Mouse (Mus musculus) ES-CJ7 (cell line): Measurements from ENCODE around the gene Defa17.
"Not testable (repeated sequence)": the region's sequence is repeated elsewhere in the genome, so short reads cannot be mapped to it uniquely, and the experiment has no call there.

ENCODE experiments used
- DNase-seq: peaks from one replicate; pipeline ENCODE4 v3.0.0; 2011; ENCODE audit warnings: low read depth, low spot score

Gene Defa17

DNA sequence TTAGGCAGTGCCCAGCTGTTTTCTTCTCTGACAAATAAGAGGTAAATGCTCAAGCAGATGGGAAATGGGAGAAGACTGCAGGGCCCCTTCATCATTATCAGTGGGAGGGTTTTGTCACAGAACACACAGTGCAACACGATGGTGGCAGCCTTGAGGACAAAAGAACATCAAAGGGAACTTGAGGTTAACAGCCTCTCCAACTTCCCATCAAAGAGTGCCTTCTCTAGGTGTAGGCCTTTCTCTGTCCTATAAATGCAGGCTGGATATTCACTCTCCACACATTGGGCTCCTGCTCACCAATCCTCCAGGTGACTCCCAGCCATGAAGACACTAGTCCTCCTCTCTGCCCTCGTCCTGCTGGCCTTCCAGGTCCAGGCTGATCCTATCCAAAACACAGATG lies at the start of gene Defa17:
Defa17 (plus strand) TSS at position 301 of the 400 bp plus-strand sequence.
- DNase-seq: not testable (repeated sequence)

DNA sequence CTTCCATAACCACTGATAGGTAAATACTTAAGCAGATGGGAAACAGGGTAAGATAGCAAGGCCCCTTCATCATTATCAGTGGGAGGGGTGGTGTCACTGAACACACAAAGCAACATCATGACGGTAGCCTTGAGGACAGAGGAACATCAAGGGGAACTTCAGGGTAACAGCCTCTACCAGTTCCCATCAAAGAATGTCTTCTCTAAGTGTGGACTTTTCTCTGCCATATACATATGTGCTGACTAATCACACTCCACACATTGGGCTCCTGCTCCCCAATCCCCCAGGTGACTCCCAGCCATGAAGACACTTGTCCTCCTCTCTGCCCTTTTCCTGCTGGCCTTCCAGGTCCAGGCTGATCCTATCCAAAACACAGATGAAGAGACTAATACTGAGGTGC lies 37.7 kb upstream of the Defa17 start, which contains the start of gene Defa26:
Defa26 (plus strand) TSS at position 301 of the 400 bp plus-strand sequence.
- DNase-seq: not testable (repeated sequence)

DNA sequence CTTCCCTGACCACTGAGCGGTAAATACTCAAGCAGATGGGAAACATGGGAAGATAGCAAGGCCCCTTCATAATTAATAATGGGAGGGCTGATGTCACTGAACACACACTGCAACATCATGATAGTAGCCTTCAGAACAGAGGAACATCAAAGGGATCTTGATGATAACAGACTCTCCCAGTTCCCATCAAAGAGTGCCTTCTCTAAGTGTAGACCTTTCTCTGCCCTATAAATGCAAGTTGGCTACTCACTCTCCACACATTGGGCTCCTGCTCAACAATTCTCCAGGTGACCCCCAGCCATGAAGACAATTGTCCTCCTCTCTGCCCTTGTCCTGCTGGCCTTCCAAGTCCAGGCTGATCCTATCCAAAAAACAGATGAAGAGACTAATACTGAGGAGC lies 9.9 kb downstream of the Defa17 start, which contains the start of gene Defa34:
Defa34 (plus strand) TSS at position 301 of the 400 bp plus-strand sequence.
- DNase-seq: not testable (repeated sequence)

DNA sequence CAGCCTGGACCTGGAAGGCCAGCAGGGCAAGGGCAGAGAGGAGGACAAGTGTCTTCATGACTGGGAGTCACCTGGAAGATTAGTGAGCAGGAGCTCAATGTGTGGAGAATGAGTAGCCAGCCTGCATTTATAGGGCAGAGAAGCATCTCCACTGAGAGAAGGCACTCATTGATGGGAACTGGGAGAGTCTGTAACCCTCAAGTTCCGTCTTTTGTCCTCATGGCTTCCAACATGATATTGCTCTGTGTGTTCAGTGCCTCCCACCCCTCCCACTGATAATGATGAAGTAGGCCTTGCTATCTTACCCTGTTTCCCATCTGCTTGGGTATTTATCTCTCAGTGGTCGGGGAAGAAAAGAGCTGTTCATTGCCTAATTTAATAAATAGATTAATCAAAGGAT lies 48.0 kb downstream of the Defa17 start, which contains the start of gene AY761184:
AY761184 (minus strand) TSS at position 101 of the 400 bp plus-strand sequence.
- not testable (repeated sequence) for DNase-seq
